Mouse (Mus musculus) megakaryocyte, embryonic 14.5 days (primary cell): ENCODE data around the gene 2610528A11Rik.

Experiments
- FLI1 ChIP-seq: IDR thresholded peaks from 2 replicates; pipeline ENCODE4 v1.6.1; 2012; ENCODE audit warnings: low read length, inconsistent platforms, mixed read lengths
- GATA1 ChIP-seq: IDR thresholded peaks from 3 replicates; pipeline ENCODE4 v1.6.1; 2012; ENCODE audit warnings: mixed read lengths, low read length, inconsistent platforms, borderline replicate concordance

GRCm38 (mm10) chr14:37094436-37094835 lies 19.4 kb downstream of the 2610528A11Rik start:
- TF ChIP-seq GATA1 (no peak), FLI1 (no peak)
